ENCODE assay signal across 8 mouse cellular contexts in genomic region chr3:27938381-27939323, GRCm38 (mm10). TPM values are rescaled to one million over a fixed set of nuclear protein-coding genes. Genes with fewer than 3 reads are reported as not detected.
DNase-seq lines count a peak whose midpoint lies in the region; ATAC-seq lines count a peak whose summit lies in the region.

Gene Pld1 (plus strand): TSS chr3:27938695.

- peak; percentile 95 for DNase-seq in 3T3-L1 (ENCODE audit: low read depth, low spot score)
- DNase-seq in brain, adult 2 months (ENCODE audit: low read depth, low spot score), result peak; percentile 86
- peak; percentile 71 for DNase-seq in forebrain, embryonic 11.5 days (ENCODE audit: low spot score)
- DNase-seq in kidney, postnatal 10 days, result peak; percentile 91
- peak; percentile 67 for DNase-seq in liver, embryonic 11.5 days (ENCODE audit: low spot score)
- DNase-seq in monocyte, adult 2 months (ENCODE audit: low read depth in 1 of 2, low spot score in 2 of 2), result peak; percentile 5 to 7

- peaks cover 2% of the 10 kb centered on the region; the same call in 1 of the 2 replicates for H3K4me1 ChIP-seq in forebrain, embryonic 11.5 days (replicated peaks; ENCODE audit: control insufficient read depth, insufficient read depth, low read length)
- peaks cover 13% of the 10 kb centered on the region for H3K4me1 ChIP-seq in heart, embryonic 13.5 days
- H3K4me1 ChIP-seq in liver, embryonic 11.5 days (replicated peaks; ENCODE audit: control insufficient read depth, insufficient read depth, low read length), result peaks cover 8% of the 10 kb centered on the region; the same call in 1 of the 2 replicates
- H3K4me1 ChIP-seq in stomach, embryonic 16.5 days (ENCODE audit: control insufficient read depth, insufficient read depth, low read length), result peaks cover 3% of the 10 kb centered on the region; the same call in 1 of the 2 replicates

- H3K4me2 ChIP-seq in forebrain, embryonic 11.5 days (ENCODE audit: low read depth, low read length, severe bottlenecking), result peak within 1 kb of the TSS; percentile 71
- peak within 1 kb of the TSS; percentile 95 for H3K4me2 ChIP-seq in heart, embryonic 13.5 days
- peak within 1 kb of the TSS; percentile 96 for H3K4me2 ChIP-seq in liver, embryonic 11.5 days
- peak within 1 kb of the TSS; percentile 96 for H3K4me2 ChIP-seq in stomach, embryonic 16.5 days (ENCODE audit: low read depth, low read length)

- no peaks in the 10 kb centered on the region for H3K36me3 ChIP-seq in forebrain, embryonic 11.5 days (ENCODE audit: control insufficient read depth, insufficient read depth, low read length)
- no peaks in the 10 kb centered on the region for H3K36me3 ChIP-seq in heart, embryonic 13.5 days
- H3K36me3 ChIP-seq in liver, embryonic 11.5 days (ENCODE audit: control insufficient read depth, insufficient read depth, low read length), result no peaks in the 10 kb centered on the region
- no peaks in the 10 kb centered on the region for H3K36me3 ChIP-seq in stomach, embryonic 16.5 days (ENCODE audit: control insufficient read depth, insufficient read depth, low read length)

- H3K9me3 ChIP-seq in forebrain, embryonic 11.5 days (ENCODE audit: control insufficient read depth, low read length), result no peaks in the 10 kb centered on the region
- no peaks in the 10 kb centered on the region for H3K9me3 ChIP-seq in heart, embryonic 13.5 days
- H3K9me3 ChIP-seq in liver, embryonic 11.5 days (ENCODE audit: control insufficient read depth, low read length), result no peaks in the 10 kb centered on the region
- no peaks in the 10 kb centered on the region for H3K9me3 ChIP-seq in stomach, embryonic 16.5 days (replicated peaks; ENCODE audit: control insufficient read depth, low read length)

- H3K4me3 ChIP-seq in forebrain, embryonic 11.5 days (ENCODE audit: low read depth, low read length), result peak within 1 kb of the TSS; percentile 51
- peak within 1 kb of the TSS; percentile 79 for H3K4me3 ChIP-seq in heart, embryonic 13.5 days
- H3K4me3 ChIP-seq in liver, embryonic 11.5 days (ENCODE audit: low read depth, low read length), result peak within 1 kb of the TSS; percentile 67
- H3K4me3 ChIP-seq in stomach, embryonic 16.5 days (replicated peaks; ENCODE audit: low read length), result peak within 1 kb of the TSS; percentile 81

- WGBS in forebrain, embryonic 11.5 days, result under 1% methylated on average over 62 of the region's 68 CpGs
- under 1% methylated on average over 54 of the region's 68 CpGs for WGBS in heart, embryonic 13.5 days
- WGBS in liver, embryonic 11.5 days, result under 1% methylated on average over 64 of the region's 68 CpGs
- WGBS in stomach, embryonic 16.5 days, result under 1% methylated on average over 68 of the region's 68 CpGs

- H3K27me3 ChIP-seq in forebrain, embryonic 11.5 days (ENCODE audit: control insufficient read depth, insufficient read depth, low read length), result peaks cover 8% of the 10 kb centered on the region
- no peaks in the 10 kb centered on the region for H3K27me3 ChIP-seq in heart, embryonic 13.5 days (replicated peaks)
- H3K27me3 ChIP-seq in liver, embryonic 11.5 days (replicated peaks; ENCODE audit: control insufficient read depth, insufficient read depth, low read length), result no peaks in the 10 kb centered on the region
- no peaks in the 10 kb centered on the region for H3K27me3 ChIP-seq in stomach, embryonic 16.5 days (ENCODE audit: control insufficient read depth, insufficient read depth, low read length)

- no peak within 1 kb of the TSS for H3K27ac ChIP-seq in forebrain, embryonic 11.5 days (ENCODE audit: low read depth, low read length)
- H3K27ac ChIP-seq in heart, embryonic 13.5 days (replicated peaks), result peak within 1 kb of the TSS; percentile 89
- H3K27ac ChIP-seq in liver, embryonic 11.5 days (ENCODE audit: low read depth, low read length), result peak within 1 kb of the TSS; percentile 38; the same call in 1 of the 2 replicates
- peak within 1 kb of the TSS; percentile 90 for H3K27ac ChIP-seq in stomach, embryonic 16.5 days (ENCODE audit: low read length)

- peak within 1 kb of the TSS; percentile 65 for H3K9ac ChIP-seq in forebrain, embryonic 11.5 days (ENCODE audit: low read length)
- peak within 1 kb of the TSS; percentile 88 for H3K9ac ChIP-seq in heart, embryonic 13.5 days
- H3K9ac ChIP-seq in liver, embryonic 11.5 days (ENCODE audit: low read depth, low read length), result peak within 1 kb of the TSS; percentile 64
- peak within 1 kb of the TSS; percentile 87 for H3K9ac ChIP-seq in stomach, embryonic 16.5 days (ENCODE audit: low read length)

- ATAC-seq in forebrain, embryonic 11.5 days (replicated peaks; ENCODE audit: low FRiP score), result peak; percentile 90
- ATAC-seq in heart, embryonic 13.5 days (ENCODE audit: extremely low read depth, insufficient number of reproducible peaks, low FRiP score, low TSS enrichment), result peak; percentile 54
- ATAC-seq in liver, embryonic 11.5 days (replicated peaks; ENCODE audit: low FRiP score), result peak; percentile 76
- ATAC-seq in stomach, embryonic 16.5 days (ENCODE audit: insufficient read depth, low FRiP score), result peak; percentile 92

RNA-seq across cellular contexts. Expression of gene Pld1, which starts in this region (rescaled TPM):
- 4.6 and 5.3 TPM in 2 replicates for polyA plus RNA-seq in forebrain, embryonic 11.5 days (2014; fragmentation: Nextera tagmentation; extraction: Ambion mirVana)
- 4.1 and 6.6 TPM in 2 replicates for polyA plus RNA-seq in heart, embryonic 13.5 days (2015; fragmentation: Nextera tagmentation; extraction: Ambion mirVana)
- polyA plus RNA-seq in liver, embryonic 11.5 days (2014; fragmentation: Nextera tagmentation; extraction: Ambion mirVana), result 3.5 and 4.9 TPM in 2 replicates
- polyA plus RNA-seq in stomach, embryonic 16.5 days (2015; fragmentation: Nextera tagmentation; extraction: Ambion mirVana), result 11.4 TPM in 2 replicates

Comparison
In these comparisons a context has a peak if more than half of its experiments do, and no peak if none do; other contexts are left out.
1. DNase-seq: peak in every context shown above with its lines; median percentile 95 in 3T3-L1; 91 in kidney, postnatal 10 days; 86 in brain, adult 2 months; 71 in forebrain, embryonic 11.5 days; 67 in liver, embryonic 11.5 days; 6 in monocyte, adult 2 months.